Mouse (Mus musculus) embryonic fibroblast, embryonic 13.5 days (primary cell): Measurements from ENCODE around the gene Rad21l. TPM values are rescaled to one million over a fixed set of nuclear protein-coding genes. Genes with fewer than 3 reads are reported as not detected.
"Not testable (repeated sequence)": the region's sequence is repeated elsewhere in the genome, so short reads cannot be mapped to it uniquely, and the experiment has no call there.

Experiments used
- H3K27ac ChIP-seq: 2 replicates; pipeline ENCODE4 v1.5.1; 2012; ENCODE audit warnings: low read length, control low read depth, inconsistent platforms; ENCODE audit not compliant: insufficient read depth
- H3K4me1 ChIP-seq: 2 replicates; pipeline ENCODE4 v1.6.1; 2011; ENCODE audit warnings: low read length; ENCODE audit not compliant: control insufficient read depth, insufficient read depth
- H3K4me3 ChIP-seq: 2 replicates; pipeline ENCODE4 v1.5.1; 2011; ENCODE audit warnings: mild to moderate bottlenecking, control low read depth, low read length; ENCODE audit not compliant: insufficient read depth
- CTCF ChIP-seq: IDR thresholded peaks from 2 replicates; pipeline ENCODE4 v1.5.1; 2011; ENCODE audit warnings: mild to moderate bottlenecking, control low read depth, low read length, moderate library complexity, borderline replicate concordance; ENCODE audit not compliant: insufficient read depth
- POLR2A ChIP-seq: IDR thresholded peaks from 2 replicates; pipeline ENCODE4 v1.6.1; 2011; ENCODE audit warnings: low read depth, mild to moderate bottlenecking, control low read depth, low read length, moderate library complexity
- polyA plus RNA-seq: library from polyadenylated mRNA; stranded (reverse); fragments of >200 nt; gene quantifications from 2 replicates; pipeline ENCODE4 v1.2.4, GENCODE M21; 2011; ENCODE audit warnings: low read depth; ENCODE audit not compliant: missing spikeins, insufficient read length

The Rad21l gene
- polyA plus RNA-seq, 1 experiment, result not detected

DNA sequence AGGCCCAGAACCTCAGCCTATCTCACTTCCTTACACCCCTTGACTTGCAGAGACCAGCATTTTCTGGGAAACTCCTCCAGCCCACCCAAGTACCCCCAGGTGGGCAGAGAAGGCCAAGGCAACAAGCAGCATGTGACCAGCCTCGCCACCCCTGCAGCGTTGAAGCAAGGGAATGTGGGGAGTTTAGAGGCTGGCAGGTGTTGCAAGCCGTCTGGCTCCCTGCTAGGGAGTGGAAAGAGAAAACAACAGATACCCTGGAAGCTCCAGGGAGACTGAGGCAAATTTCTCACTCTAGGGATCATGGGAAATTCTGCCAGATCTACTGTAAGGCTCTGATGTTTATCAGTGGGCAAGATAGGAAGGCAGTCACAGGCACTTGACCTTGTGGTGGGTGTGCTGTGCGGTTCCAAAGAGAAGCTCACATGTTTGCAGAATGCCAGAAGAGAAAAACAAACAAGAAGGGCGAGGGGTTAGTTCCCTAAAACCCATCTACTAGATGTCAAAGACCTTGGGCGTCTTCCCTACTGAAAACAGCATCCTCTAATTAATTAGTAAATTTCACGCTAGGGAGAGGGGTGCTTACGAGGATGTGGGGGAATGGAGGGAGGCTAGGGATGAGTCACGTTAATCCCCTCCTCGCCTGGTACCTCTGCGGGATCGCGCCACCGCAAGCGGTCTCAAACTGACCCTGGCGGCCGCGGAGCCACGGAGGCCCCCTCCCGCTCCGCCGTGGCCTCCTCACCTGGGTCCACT is 36.8 kb downstream of the Rad21l start:
- no peaks in the 10 kb centered on the region for H3K4me1 ChIP-seq
- no peak overlapping the region for H3K27ac ChIP-seq
- peak overlapping the region; percentile 37 for H3K4me3 ChIP-seq
- TF ChIP-seq CTCF, result no peak
- no peak for TF ChIP-seq POLR2A

GRCm38 (mm10) chr2:151629310-151629709 is 39.0 kb downstream of the Rad21l start:
- no peak for TF ChIP-seq POLR2A
- TF ChIP-seq CTCF, result no peak
- Histone ChIP-seq H3K4me3 (no peak overlapping the region), H3K4me1 (no peaks in the 10 kb centered on the region), H3K27ac (no peak overlapping the region)

DNA sequence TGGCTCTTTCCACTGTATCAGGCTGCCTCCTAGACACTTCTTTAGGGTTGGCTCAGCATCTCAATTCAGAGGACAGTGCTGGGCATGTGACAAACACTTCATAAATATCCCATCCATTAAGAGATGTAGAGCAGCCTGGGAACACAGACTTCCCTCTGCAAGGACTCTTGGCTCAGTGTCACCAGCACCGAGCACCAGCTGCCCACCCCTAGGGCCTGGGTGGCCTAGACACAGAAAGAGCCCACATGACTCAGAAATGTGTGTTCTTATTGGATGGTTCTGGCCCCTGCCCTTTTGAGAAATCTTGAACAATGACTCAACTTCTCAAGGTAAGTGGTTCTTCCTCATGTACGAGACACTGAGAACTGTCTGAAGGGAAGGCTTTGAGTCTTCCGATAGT is 40.3 kb downstream of the Rad21l start:
- no peak overlapping the region for H3K27ac ChIP-seq
- H3K4me1 ChIP-seq, result no peaks in the 10 kb centered on the region
- TF ChIP-seq POLR2A, result no peak
- TF ChIP-seq CTCF, result no peak

DNA sequence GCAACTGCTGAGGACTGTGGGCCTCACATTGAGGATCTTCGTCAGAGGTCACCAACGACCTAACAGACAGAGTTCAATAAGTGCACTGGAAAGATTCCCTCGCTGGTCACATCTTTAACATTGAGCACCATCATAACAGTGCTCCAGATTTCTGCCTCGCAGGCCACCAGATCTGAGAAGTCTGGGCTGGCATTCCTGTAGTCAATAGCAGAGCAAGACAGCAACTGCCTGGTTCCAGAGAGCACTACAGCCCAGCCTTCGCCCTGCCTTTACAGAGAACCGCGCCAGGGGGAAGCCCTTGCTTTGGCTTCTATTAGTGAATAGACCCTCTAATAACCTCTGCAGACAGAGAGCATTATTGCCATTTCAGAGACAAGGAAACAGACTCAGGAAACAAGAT is 42.0 kb downstream of the Rad21l start:
- H3K4me3 ChIP-seq, result no peak overlapping the region
- H3K27ac ChIP-seq, result no peak overlapping the region
- H3K4me1 ChIP-seq, result no peaks in the 10 kb centered on the region
- TF ChIP-seq POLR2A (no peak), CTCF (no peak)

More for the DNA sequence above, 40.3 kb downstream of the Rad21l start:
- H3K4me3 ChIP-seq, result no peak overlapping the region

DNA sequence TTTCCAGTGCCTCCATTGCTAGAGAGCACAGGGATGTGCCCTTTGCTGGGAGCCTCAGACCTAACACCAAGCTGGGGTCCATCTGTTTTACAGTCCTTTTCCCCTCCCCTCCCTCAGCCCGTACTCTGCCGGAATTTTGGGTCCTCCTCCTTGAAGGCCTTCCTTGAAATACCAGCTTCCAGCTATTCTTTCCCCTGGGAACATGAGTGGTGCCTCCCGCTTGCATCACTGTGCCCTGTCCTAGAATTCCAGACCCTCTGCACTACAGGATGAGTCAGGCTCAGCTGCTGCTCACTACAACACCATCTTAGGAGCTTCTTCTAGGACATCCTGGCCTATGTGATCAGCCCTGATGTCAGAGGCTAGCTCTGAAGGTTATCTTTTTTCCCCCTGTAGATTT is 44.6 kb downstream of the Rad21l start:
- TF ChIP-seq CTCF (no peak), POLR2A (no peak)
- no peaks in the 10 kb centered on the region for H3K4me1 ChIP-seq
- no peak overlapping the region for H3K27ac ChIP-seq
- H3K4me3 ChIP-seq, result no peak overlapping the region

DNA sequence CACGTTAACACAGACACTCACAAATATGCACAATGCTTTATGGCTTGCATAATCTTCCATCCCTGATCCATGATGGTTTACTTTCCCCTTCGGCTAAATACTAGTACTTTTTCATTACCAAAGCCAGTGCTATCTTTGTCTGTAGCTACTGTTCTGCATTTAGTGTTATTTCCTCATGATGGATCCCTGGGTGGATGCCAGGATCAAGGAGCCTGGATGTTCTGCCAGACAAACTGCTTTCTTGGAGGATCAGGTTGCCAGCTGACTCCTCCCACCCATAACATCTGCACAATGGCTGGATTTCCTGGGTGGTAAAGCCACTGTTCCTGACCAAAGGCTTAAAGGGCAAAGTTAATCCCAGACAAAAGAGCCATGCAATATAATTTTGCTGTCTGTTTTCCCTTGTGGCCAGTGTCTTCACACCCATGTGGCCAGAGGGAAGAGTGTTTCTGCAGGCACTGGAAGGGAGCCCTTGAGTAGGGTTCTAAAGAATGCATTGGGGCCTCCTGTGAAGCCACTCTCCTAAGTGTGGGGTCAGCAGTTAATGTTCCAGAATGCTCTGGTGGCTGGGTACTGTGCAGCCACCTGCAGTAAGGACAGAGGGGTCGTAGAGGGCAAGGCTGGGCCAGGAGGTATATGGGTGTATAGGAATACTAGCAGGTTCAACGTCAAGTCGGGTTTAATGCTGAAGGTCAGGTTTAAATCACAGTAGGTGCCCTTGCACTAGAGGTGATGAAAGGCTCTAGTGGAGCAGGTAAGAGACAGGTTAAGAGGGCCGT is 51.6 kb downstream of the Rad21l start:
- H3K4me3 ChIP-seq, result no peak overlapping the region
- no peak for TF ChIP-seq CTCF
- TF ChIP-seq POLR2A, result no peak
- no peaks in the 10 kb centered on the region for H3K4me1 ChIP-seq
- no peak overlapping the region for H3K27ac ChIP-seq

- H3K4me1 ChIP-seq, H3K27ac ChIP-seq, H3K4me3 ChIP-seq: not testable (repeated sequence)
These were observed 52.6 kb downstream of the Rad21l start for GRCm38 (mm10) chr2:151615779-151616178.

DNA sequence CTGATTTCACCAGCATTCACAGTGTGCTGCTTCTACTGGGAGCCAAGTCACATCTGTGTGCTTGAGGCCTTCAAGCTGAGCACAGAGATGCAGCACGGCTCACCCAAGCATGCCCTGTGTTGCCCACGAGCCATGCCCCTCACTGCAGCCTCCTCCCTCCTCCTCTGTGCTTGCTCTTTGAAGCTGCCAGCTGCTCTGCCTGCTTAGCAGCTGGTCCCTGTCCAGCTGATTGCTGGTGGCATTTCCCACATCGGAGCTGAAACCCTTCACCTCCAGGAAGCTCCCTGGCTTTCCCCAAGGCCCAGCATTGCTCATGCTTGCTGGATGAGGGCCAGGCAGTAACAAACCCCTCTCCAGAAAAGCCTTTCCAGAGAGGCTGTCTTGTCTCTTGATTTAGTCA is 58.4 kb downstream of the Rad21l start:
- no peak for TF ChIP-seq CTCF
- TF ChIP-seq POLR2A, result no peak
- H3K27ac ChIP-seq, result no peak overlapping the region
- H3K4me3 ChIP-seq, result no peak overlapping the region

DNA sequence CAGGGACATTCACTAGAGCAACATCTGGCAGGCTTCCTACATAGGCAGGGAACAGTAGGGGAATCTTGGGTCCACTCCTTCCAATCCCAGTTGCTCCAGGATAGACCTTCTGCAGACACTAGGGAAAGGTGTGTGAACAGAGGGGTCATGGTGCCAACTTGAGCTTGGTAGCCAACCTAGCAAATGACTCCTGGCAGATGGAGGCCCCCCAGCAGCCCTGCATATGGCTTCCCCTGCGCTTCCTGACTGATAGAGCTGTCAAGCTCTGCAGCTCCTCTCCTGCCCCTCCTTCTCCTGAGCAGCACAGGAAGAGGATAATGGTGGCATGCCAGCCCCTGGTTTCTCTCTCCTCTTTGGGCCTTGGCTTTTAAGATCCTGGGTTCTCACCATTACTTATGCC is 59.9 kb downstream of the Rad21l start:
- no peak overlapping the region for H3K27ac ChIP-seq
- no peaks in the 10 kb centered on the region for H3K4me1 ChIP-seq
- no peak overlapping the region for H3K4me3 ChIP-seq
- TF ChIP-seq CTCF (no peak), POLR2A (no peak)

More for the DNA sequence above, 58.4 kb downstream of the Rad21l start:
- no peaks in the 10 kb centered on the region for H3K4me1 ChIP-seq

DNA sequence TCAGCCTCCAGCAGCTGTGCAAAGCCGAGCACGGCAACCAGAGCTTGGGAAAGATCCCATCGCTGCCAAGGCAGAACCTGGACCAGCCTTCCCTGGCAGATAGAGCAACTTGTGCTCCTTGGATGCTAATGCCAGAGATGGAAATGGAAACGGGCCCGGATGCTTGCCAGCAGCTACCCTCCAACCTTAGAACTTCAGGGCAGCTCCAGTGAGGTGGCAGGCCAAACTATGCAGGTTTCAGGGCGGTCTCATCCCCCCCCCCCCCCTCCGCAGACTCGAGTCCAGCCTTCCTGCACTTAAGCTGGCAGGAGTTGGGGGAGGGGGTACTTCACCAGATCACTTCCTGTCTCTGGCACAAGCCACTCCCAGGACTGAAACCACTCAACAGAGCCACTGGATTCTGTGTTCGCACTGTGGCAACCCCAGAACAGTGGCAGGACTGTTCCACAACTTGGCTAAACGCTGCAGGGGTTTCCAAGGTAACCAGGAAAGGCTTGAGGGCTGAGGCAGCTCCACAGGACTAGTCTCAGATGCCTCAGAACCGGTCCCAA is 62.8 kb downstream of the Rad21l start:
- Histone ChIP-seq H3K4me1 (no peaks in the 10 kb centered on the region), H3K27ac (no peak overlapping the region), H3K4me3 (no peak overlapping the region)
- TF ChIP-seq POLR2A, result no peak
- TF ChIP-seq CTCF, result no peak

DNA sequence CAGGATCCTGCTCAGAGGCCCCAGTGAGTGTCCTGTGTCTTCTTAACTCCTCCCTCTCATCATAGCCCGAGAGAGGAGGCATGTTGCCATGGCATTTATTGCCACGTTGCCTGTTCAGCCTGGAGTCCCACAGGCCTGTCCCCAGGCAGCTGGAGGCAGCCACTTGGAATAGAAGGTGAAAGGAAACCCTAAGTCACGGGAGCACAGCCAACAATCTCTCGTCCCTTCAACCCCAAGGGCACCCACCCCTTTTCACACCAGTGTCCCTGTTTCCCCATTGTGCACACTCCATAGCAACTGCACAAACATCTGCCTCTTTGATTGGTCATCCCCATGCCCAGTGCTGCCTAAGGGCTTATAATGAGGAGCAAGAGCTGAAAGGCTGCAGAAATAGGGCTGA is 64.7 kb downstream of the Rad21l start:
- H3K27ac ChIP-seq, result no peak overlapping the region
- H3K4me3 ChIP-seq, result no peak overlapping the region
- H3K4me1 ChIP-seq, result no peaks in the 10 kb centered on the region
- no peak for TF ChIP-seq CTCF
- no peak for TF ChIP-seq POLR2A
